Mouse (Mus musculus) urinary bladder, postnatal 36 days (tissue): ENCODE results near the gene Mfn2.

ENCODE experiments used
- DNase-seq, 2 experiments: peaks; one replicate each; pipeline ENCODE4 v3.0.0; 2022; ENCODE audit warnings: low spot score in 2 of 2, mixed read lengths in 1 of 2

The Mfn2 gene

GRCm38 (mm10) chr4:147904313-147905089 is at the start of gene Mfn2:
Mfn2 (minus strand) TSS chr4:147904704.
- peak; percentile 88 for DNase-seq

GRCm38 (mm10) chr4:147953590-147953989 is 49.1 kb upstream of the Mfn2 start:
- DNase-seq, result no peak

GRCm38 (mm10) chr4:147947511-147947910 is 43.0 kb upstream of the Mfn2 start:
- no peak for DNase-seq

GRCm38 (mm10) chr4:147943005-147943404 is 38.5 kb upstream of the Mfn2 start:
- DNase-seq, result no peak

- no peak for DNase-seq
These were observed 36.8 kb upstream of the Mfn2 start for GRCm38 (mm10) chr4:147941045-147942020.

- DNase-seq, result peak; percentile 70 to 84
These were observed 36.1 kb upstream of the Mfn2 start, which contains the start of gene 2510039O18Rik for GRCm38 (mm10) chr4:147940576-147941044. 2510039O18Rik (plus strand) TSS chr4:147940895.

- no peak for DNase-seq
These were observed 35.6 kb upstream of the Mfn2 start for GRCm38 (mm10) chr4:147940111-147940510.

GRCm38 (mm10) chr4:147938148-147939096 is 33.9 kb upstream of the Mfn2 start:
- peak; percentile 39 to 58 for DNase-seq

- DNase-seq, result no peak
These were observed 33.0 kb upstream of the Mfn2 start for GRCm38 (mm10) chr4:147937486-147937885.

GRCm38 (mm10) chr4:147937021-147937420 is 32.5 kb upstream of the Mfn2 start:
- no peak for DNase-seq

GRCm38 (mm10) chr4:147936331-147936954 is 31.9 kb upstream of the Mfn2 start, which contains the start of gene Plod1:
Plod1 (minus strand) TSS chr4:147936767.
- DNase-seq, result peak; percentile 82 to 86

GRCm38 (mm10) chr4:147935904-147936303 is 31.4 kb upstream of the Mfn2 start:
- no peak for DNase-seq

- no peak for DNase-seq
These were observed 30.1 kb upstream of the Mfn2 start for GRCm38 (mm10) chr4:147934611-147935010.

- DNase-seq, result no peak
These were observed 29.6 kb upstream of the Mfn2 start for GRCm38 (mm10) chr4:147934134-147934533.

- DNase-seq, result no peak
These were observed 26.4 kb upstream of the Mfn2 start for GRCm38 (mm10) chr4:147930946-147931345.

- no peak for DNase-seq
These were observed 24.0 kb upstream of the Mfn2 start for GRCm38 (mm10) chr4:147928540-147928939.

- DNase-seq, result no peak
These were observed 23.6 kb upstream of the Mfn2 start for GRCm38 (mm10) chr4:147928136-147928535.

GRCm38 (mm10) chr4:147927705-147928104 is 23.2 kb upstream of the Mfn2 start:
- peak; percentile 24 to 51 for DNase-seq

GRCm38 (mm10) chr4:147922341-147922740 is 17.8 kb upstream of the Mfn2 start:
- no peak for DNase-seq

- DNase-seq, result no peak
These were observed 16.5 kb upstream of the Mfn2 start for GRCm38 (mm10) chr4:147920973-147921372.
